8 mouse cellular contexts compared by ENCODE assay signal in genomic region chr9:108508776-108509175, GRCm38 (mm10). TPM values are rescaled to one million over a fixed set of nuclear protein-coding genes. Genes with fewer than 3 reads are reported as not detected.
A peak's percentile ranks its signal among the peaks of the same experiment; 100 is the strongest.
DNase-seq lines count a peak whose midpoint lies in the region; ATAC-seq and TF ChIP-seq lines count a peak whose summit lies in the region.

No protein-coding gene starts in this region.

- H3K4me3 ChIP-seq in ES-Bruce4 (ENCODE audit: low read depth, low read length) (no peak overlapping the region), macrophage (ENCODE audit: inconsistent target) (peak overlapping the region; percentile 79)
- peak overlapping the region; percentile 77 for H3K4me3 ChIP-seq in heart, postnatal 0 days (ENCODE audit: low read depth, low read length)

- no peaks in the 10 kb centered on the region for H3K9me3 ChIP-seq in ES-Bruce4 (replicated peaks; ENCODE audit: control insufficient read depth, insufficient read depth, low read length, poor library complexity, severe bottlenecking)
- H3K9me3 ChIP-seq in heart, postnatal 0 days (replicated peaks; ENCODE audit: control insufficient read depth, low read length): no peaks in the 10 kb centered on the region

- H3K4me1 ChIP-seq in ES-Bruce4 (ENCODE audit: control insufficient read depth, insufficient read depth, low read length): peaks cover 3% of the 10 kb centered on the region
- peaks cover 8% of the 10 kb centered on the region for H3K4me1 ChIP-seq in heart, postnatal 0 days (ENCODE audit: control insufficient read depth, insufficient read depth)

- no peak overlapping the region for H3K27ac ChIP-seq in ES-Bruce4 (ENCODE audit: insufficient read depth, low read length)
- H3K27ac ChIP-seq in heart, postnatal 0 days (ENCODE audit: low read depth): no peak overlapping the region
- H3K27ac ChIP-seq in macrophage: no peak overlapping the region

- no peaks in the 10 kb centered on the region for H3K27me3 ChIP-seq in ES-Bruce4 (ENCODE audit: control insufficient read depth, insufficient read depth, low read length, poor library complexity, severe bottlenecking)
- H3K27me3 ChIP-seq in heart, postnatal 0 days (ENCODE audit: control insufficient read depth, insufficient read depth, low read length): no peaks in the 10 kb centered on the region

- 84% methylated on average over 7 of the region's 7 CpGs for WGBS in heart, postnatal 0 days
- 74% methylated on average over 7 of the region's 7 CpGs for WGBS in macrophage (ENCODE audit: missing documents)

- no peak for ATAC-seq in heart, postnatal 0 days (ENCODE audit: insufficient read depth, low read depth)

- TF ChIP-seq CTCF in ES-Bruce4 (IDR thresholded peaks at IDR 0.05; ENCODE audit: low read depth, low read length): no peak
- TF ChIP-seq CTCF in heart, postnatal 0 days (IDR thresholded peaks at IDR 0.05; ENCODE audit: low read depth): no peak

- H3K79me2 ChIP-seq in macrophage (ENCODE audit: inconsistent target): peaks cover 20% of the 10 kb centered on the region

- H3K36me3 ChIP-seq in ES-Bruce4 (ENCODE audit: control insufficient read depth, insufficient read depth, low read length, poor library complexity, severe bottlenecking) (peaks cover 35% of the 10 kb centered on the region), macrophage (ENCODE audit: inconsistent target) (peaks cover 42% of the 10 kb centered on the region)
- H3K36me3 ChIP-seq in heart, postnatal 0 days (replicated peaks; ENCODE audit: control insufficient read depth, insufficient read depth, low read length): peaks cover 36% of the 10 kb centered on the region

- intact Hi-C loops in heart, postnatal 25 days (cut with DNase I): no loop called here

- TF ChIP-seq EP300 in ES-Bruce4 (IDR thresholded peaks at IDR 0.05; ENCODE audit: insufficient read depth, low read depth, low read length): no peak
- TF ChIP-seq EP300 in heart, postnatal 0 days (IDR thresholded peaks at IDR 0.05; ENCODE audit: low read depth): no peak

- no peak for TF ChIP-seq POLR2A in ES-Bruce4 (IDR thresholded peaks at IDR 0.05; ENCODE audit: insufficient read depth, low read length)

- peak overlapping the region; percentile 94 for H3K4me2 ChIP-seq in heart, postnatal 0 days (ENCODE audit: low read depth, low read length)

- H3K9ac ChIP-seq in ES-Bruce4 (ENCODE audit: low read depth, poor library complexity, severe bottlenecking): peak overlapping the region; percentile 58; the same call in 1 of the 2 replicates
- peak overlapping the region; percentile 73 for H3K9ac ChIP-seq in heart, postnatal 0 days (replicated peaks; ENCODE audit: low read depth, low read length)

- DNase-seq in heart, adult 11 months: peak; percentile 87
- DNase-seq in heart, postnatal 25 days (ENCODE audit: low spot score): no peak
- DNase-seq in heart, postnatal 0 days (ENCODE audit: low spot score): no peak
- no peak for DNase-seq in frontal cortex, postnatal 36 days (ENCODE audit: low spot score in 2 of 2)
- DNase-seq in Muller cell, postnatal 12 days (ENCODE audit: inconsistent ontology term): no peak
- DNase-seq in ovary, adult 18-20 months (ENCODE audit: low spot score): no peak

RNA-seq across cellular contexts. Expression of gene Qars, which starts 1.3 kb away (rescaled TPM):
- 10 to 100 TPM; 74.2 to 74.3 TPM for total RNA-seq in heart, postnatal 25 days (2021)
- 348 and 395 TPM in 2 replicates for polyA plus RNA-seq in ES-Bruce4 (2011; ENCODE audit: insufficient read depth, insufficient read length, low read depth, missing spikeins)
- 175 and 188 TPM in 2 replicates for total RNA-seq in heart, postnatal 0 days (2014; rRNA removed; ENCODE audit: low replicate concordance)
- polyA plus RNA-seq in heart, postnatal 0 days (2015; fragmentation: Nextera tagmentation; extraction: Ambion mirVana): 44.7 and 49.2 TPM in 2 replicates
- 100 to 1,000 TPM in 21 of 26 experiments, 10 to 100 TPM in 5; 69.2 to 275 (median 158) TPM for total RNA-seq in macrophage (2018; cell fraction: chromatin; rRNA removed)
- 100 to 1,000 TPM in 1 of 26 experiments, 10 to 100 TPM in 25; 61.0 to 105 (median 72.8) TPM for total RNA-seq in macrophage (2018; cell fraction: cytosol; rRNA removed)
- 100 to 1,000 TPM in 3 of 26 experiments, 10 to 100 TPM in 23; 48.2 to 112 (median 73.8) TPM for total RNA-seq in macrophage (2018; cell fraction: nucleus; rRNA removed)
- 77.0 to 179 TPM (median 87.2 TPM) in 3 replicates for polyA plus RNA-seq in macrophage (2018)

RNA-seq across cellular contexts. Expression of gene Qrich1, which starts 7.8 kb away (rescaled TPM):
- 10 to 100 TPM; 61.6 to 65.7 TPM for total RNA-seq in heart, postnatal 25 days (2021)
- polyA plus RNA-seq in ES-Bruce4 (2011; ENCODE audit: insufficient read depth, insufficient read length, low read depth, missing spikeins): 139 and 145 TPM in 2 replicates
- 138 and 154 TPM in 2 replicates for total RNA-seq in heart, postnatal 0 days (2014; rRNA removed; ENCODE audit: low replicate concordance)
- polyA plus RNA-seq in heart, postnatal 0 days (2015; fragmentation: Nextera tagmentation; extraction: Ambion mirVana): 52.5 and 55.4 TPM in 2 replicates
- 100 to 1,000 TPM; 179 to 272 (median 223) TPM for total RNA-seq in macrophage (2018; cell fraction: chromatin; rRNA removed)
- total RNA-seq in macrophage (2018; cell fraction: cytosol; rRNA removed): 100 to 1,000 TPM in 11 of 26 experiments, 10 to 100 TPM in 15; 80.0 to 117 (median 98.1) TPM
- total RNA-seq in macrophage (2018; cell fraction: nucleus; rRNA removed): 100 to 1,000 TPM; 147 to 222 (median 180) TPM
- polyA plus RNA-seq in macrophage (2018): 73.2 to 92.9 TPM (median 77.3 TPM) in 3 replicates

RNA-seq across cellular contexts. Expression of gene Usp19, which starts 18.4 kb away (rescaled TPM):
- 10 to 100 TPM; 78.7 to 93.7 TPM for total RNA-seq in heart, postnatal 25 days (2021)
- polyA plus RNA-seq in ES-Bruce4 (2011; ENCODE audit: insufficient read depth, insufficient read length, low read depth, missing spikeins) (86.0 and 90.9 TPM in 2 replicates), macrophage (2018) (33.8 to 68.8 TPM (median 46.3 TPM) in 3 replicates)
- total RNA-seq in heart, postnatal 0 days (2014; rRNA removed; ENCODE audit: low replicate concordance): 108 and 136 TPM in 2 replicates
- 34.8 and 38.2 TPM in 2 replicates for polyA plus RNA-seq in heart, postnatal 0 days (2015; fragmentation: Nextera tagmentation; extraction: Ambion mirVana)
- total RNA-seq in macrophage (2018; cell fraction: chromatin; rRNA removed): 100 to 1,000 TPM; 166 to 495 (median 318) TPM
- total RNA-seq in macrophage (2018; cell fraction: cytosol; rRNA removed): 10 to 100 TPM; 43.6 to 81.6 (median 58.9) TPM
- 100 to 1,000 TPM; 113 to 227 (median 153) TPM for total RNA-seq in macrophage (2018; cell fraction: nucleus; rRNA removed)

RNA-seq across cellular contexts. Expression of gene Lamb2, which starts 29.2 kb away (rescaled TPM):
- 100 to 1,000 TPM; 354 to 360 TPM for total RNA-seq in heart, postnatal 25 days (2021)
- polyA plus RNA-seq in ES-Bruce4 (2011; ENCODE audit: insufficient read depth, insufficient read length, low read depth, missing spikeins) (27.4 and 39.0 TPM in 2 replicates), macrophage (2018) (0.26 to 0.92 TPM (median 0.40 TPM) in 3 replicates)
- total RNA-seq in heart, postnatal 0 days (2014; rRNA removed; ENCODE audit: low replicate concordance): 161 and 182 TPM in 2 replicates
- 44.4 and 50.8 TPM in 2 replicates for polyA plus RNA-seq in heart, postnatal 0 days (2015; fragmentation: Nextera tagmentation; extraction: Ambion mirVana)
- total RNA-seq in macrophage (2018; cell fraction: chromatin; rRNA removed): 10 to 100 TPM in 1 of 26 experiments, 1 to 10 TPM in 8, under 1 TPM in 7, not detected in 10; 0.13 to 44.7 (median 1.1) TPM
- 1 to 10 TPM in 3 of 26 experiments, under 1 TPM in 19, not detected in 4; 0.03 to 1.5 (median 0.41) TPM for total RNA-seq in macrophage (2018; cell fraction: cytosol; rRNA removed)
- total RNA-seq in macrophage (2018; cell fraction: nucleus; rRNA removed): 1 to 10 TPM in 5 of 26 experiments, under 1 TPM in 13, not detected in 8; 0.10 to 6.3 (median 0.86) TPM

RNA-seq across cellular contexts. Expression of gene Klhdc8b, which starts 47.4 kb away (rescaled TPM):
- 10 to 100 TPM in 1 of 2 experiments, 1 to 10 TPM in 1; 9.5 to 10.1 TPM for total RNA-seq in heart, postnatal 25 days (2021)
- polyA plus RNA-seq in ES-Bruce4 (2011; ENCODE audit: insufficient read depth, insufficient read length, low read depth, missing spikeins) (5.8 and 6.4 TPM in 2 replicates), macrophage (2018) (1.5 to 1.9 TPM (median 1.6 TPM) in 3 replicates)
- 180 and 186 TPM in 2 replicates for total RNA-seq in heart, postnatal 0 days (2014; rRNA removed; ENCODE audit: low replicate concordance)
- 91.6 and 92.7 TPM in 2 replicates for polyA plus RNA-seq in heart, postnatal 0 days (2015; fragmentation: Nextera tagmentation; extraction: Ambion mirVana)
- 10 to 100 TPM; 17.2 to 49.6 (median 34.8) TPM for total RNA-seq in macrophage (2018; cell fraction: chromatin; rRNA removed)
- total RNA-seq in macrophage (2018; cell fraction: cytosol; rRNA removed): 1 to 10 TPM in 9 of 26 experiments, under 1 TPM in 17; 0.10 to 3.1 (median 0.67) TPM
- 10 to 100 TPM in 24 of 26 experiments, 1 to 10 TPM in 2; 7.4 to 27.6 (median 18.3) TPM for total RNA-seq in macrophage (2018; cell fraction: nucleus; rRNA removed)
